Comparison of ENCODE assay signal across 21 mouse cellular contexts in genomic region chr2:128565904-128566303, GRCm38 (mm10). TPM values are rescaled to one million over a fixed set of nuclear protein-coding genes. Genes with fewer than 3 reads are reported as not detected.
DNase-seq lines count a peak whose midpoint lies in the region; ATAC-seq lines count a peak whose summit lies in the region.
"Had no signal": no experiment of that assay in that cellular context is flagged by ENCODE, and none has a peak within 500 bp of the region (broad histone marks: within the 10 kb centered on the region; RNA-seq: fewer than 3 reads in every experiment).

No protein-coding gene starts in this region.

- H3K4me2 ChIP-seq in lung, embryonic 15.5 days, result peak overlapping the region; percentile 6; the same call in 1 of the 2 replicates
- no peak overlapping the region for H3K4me2 ChIP-seq in stomach, embryonic 16.5 days (ENCODE audit: low read depth, low read length)
- no peak overlapping the region for H3K4me2 ChIP-seq in hindbrain, embryonic 11.5 days (replicated peaks; ENCODE audit: low read depth, low read length)
- H3K4me2 ChIP-seq: heart, embryonic 15.5 days; hindbrain, embryonic 14.5 days; limb, embryonic 12.5 days; midbrain, embryonic 12.5 days had no signal

- H3K4me1 ChIP-seq in lung, embryonic 15.5 days, result peaks cover 16% of the 10 kb centered on the region
- H3K4me1 ChIP-seq in stomach, embryonic 16.5 days (ENCODE audit: control insufficient read depth, insufficient read depth, low read length), result peaks cover 12% of the 10 kb centered on the region
- H3K4me1 ChIP-seq in hindbrain, embryonic 11.5 days (replicated peaks; ENCODE audit: control insufficient read depth, insufficient read depth, low read length), result no peaks in the 10 kb centered on the region
- H3K4me1 ChIP-seq: midbrain, embryonic 12.5 days had no signal

- no peaks in the 10 kb centered on the region for H3K36me3 ChIP-seq in lung, embryonic 15.5 days
- no peaks in the 10 kb centered on the region for H3K36me3 ChIP-seq in stomach, embryonic 16.5 days (ENCODE audit: control insufficient read depth, insufficient read depth, low read length)
- no peaks in the 10 kb centered on the region for H3K36me3 ChIP-seq in hindbrain, embryonic 11.5 days (ENCODE audit: control insufficient read depth, insufficient read depth, low read length)
- H3K36me3 ChIP-seq: heart, embryonic 15.5 days; limb, embryonic 12.5 days; midbrain, embryonic 12.5 days had no signal

- peak overlapping the region; percentile 38; the same call in 1 of the 2 replicates for H3K27ac ChIP-seq in lung, embryonic 15.5 days
- H3K27ac ChIP-seq in stomach, embryonic 16.5 days (ENCODE audit: low read length), result no peak overlapping the region
- no peak overlapping the region for H3K27ac ChIP-seq in hindbrain, embryonic 11.5 days (ENCODE audit: low read depth, low read length)
- H3K27ac ChIP-seq: heart, embryonic 15.5 days; hindbrain, embryonic 14.5 days; limb, embryonic 12.5 days; midbrain, embryonic 12.5 days had no signal

- peak; percentile 11 for DNase-seq in adrenal gland, adult 2 months
- no peak for DNase-seq in adrenal gland, postnatal 14 days
- DNase-seq in lung, postnatal 14 days, result no peak
- DNase-seq in forelimb bud, embryonic 11.5 days (ENCODE audit: low read depth, low spot score), result peak; percentile 17
- no peak for DNase-seq in hindbrain, embryonic 11.5 days (ENCODE audit: low spot score)
- DNase-seq in gastrocnemius, postnatal 10 days, result no peak
- DNase-seq: cerebellum, postnatal 36 days; kidney, postnatal 10 days; layer of hippocampus, postnatal 36 days; liver, postnatal 0 days; right cerebral cortex, postnatal 25 days; thymus, postnatal 14 days had no signal

- H3K27me3 ChIP-seq in lung, embryonic 15.5 days, result no peaks in the 10 kb centered on the region
- H3K27me3 ChIP-seq in stomach, embryonic 16.5 days (ENCODE audit: control insufficient read depth, insufficient read depth, low read length), result no peaks in the 10 kb centered on the region
- no peaks in the 10 kb centered on the region for H3K27me3 ChIP-seq in hindbrain, embryonic 11.5 days (ENCODE audit: control insufficient read depth, insufficient read depth, low read length)
- H3K27me3 ChIP-seq: heart, embryonic 15.5 days; limb, embryonic 12.5 days; midbrain, embryonic 12.5 days had no signal

- no peak overlapping the region for H3K9ac ChIP-seq in lung, embryonic 15.5 days
- H3K9ac ChIP-seq in stomach, embryonic 16.5 days (ENCODE audit: low read length), result no peak overlapping the region
- H3K9ac ChIP-seq in hindbrain, embryonic 11.5 days (ENCODE audit: low read depth, low read length), result no peak overlapping the region
- H3K9ac ChIP-seq: heart, embryonic 15.5 days; hindbrain, embryonic 14.5 days; limb, embryonic 12.5 days; liver, postnatal 0 days; midbrain, embryonic 12.5 days had no signal

- H3K4me3 ChIP-seq in lung, embryonic 15.5 days, result no peak overlapping the region
- H3K4me3 ChIP-seq in stomach, embryonic 16.5 days (replicated peaks; ENCODE audit: low read length), result no peak overlapping the region
- H3K4me3 ChIP-seq in hindbrain, embryonic 11.5 days (ENCODE audit: low read depth, low read length), result no peak overlapping the region
- H3K4me3 ChIP-seq: erythroblast, embryonic 14.5 days; heart, embryonic 15.5 days; limb, embryonic 12.5 days; midbrain, embryonic 12.5 days had no signal

- WGBS in lung, embryonic 15.5 days, result 33% methylated on average over 8 of the region's 8 CpGs
- 35% methylated on average over 8 of the region's 8 CpGs for WGBS in stomach, embryonic 16.5 days
- 63% methylated on average over 8 of the region's 8 CpGs for WGBS in hindbrain, embryonic 11.5 days

- peak; percentile 59; the same call in 1 of the 2 replicates for ATAC-seq in lung, embryonic 15.5 days (ENCODE audit: borderline replicate concordance, extremely low read depth, low FRiP score, low TSS enrichment)
- ATAC-seq in stomach, embryonic 16.5 days (ENCODE audit: insufficient read depth, low FRiP score), result peak; percentile 77; the same call in 1 of the 2 replicates
- no peak for ATAC-seq in hindbrain, embryonic 11.5 days (ENCODE audit: low FRiP score)

- no peaks in the 10 kb centered on the region for H3K9me3 ChIP-seq in lung, embryonic 15.5 days
- H3K9me3 ChIP-seq in stomach, embryonic 16.5 days (replicated peaks; ENCODE audit: control insufficient read depth, low read length), result no peaks in the 10 kb centered on the region
- no peaks in the 10 kb centered on the region for H3K9me3 ChIP-seq in hindbrain, embryonic 11.5 days (ENCODE audit: control insufficient read depth, low read length)
- H3K9me3 ChIP-seq: heart, embryonic 15.5 days had no signal

RNA-seq across cellular contexts. Expression of gene Spdye4c, which starts 25.1 kb away (rescaled TPM):
- not detected for total RNA-seq in adrenal gland, adult 2 months (2021)
- polyA plus RNA-seq in adrenal gland, adult 2 months (2012; rRNA removed), result not detected in 2 replicates
- total RNA-seq in adrenal gland, postnatal 14 days (2021), result not detected in 2 replicates
- polyA plus RNA-seq in lung, embryonic 15.5 days (2015; fragmentation: Nextera tagmentation; extraction: Ambion mirVana), result not detected in 2 replicates
- polyA plus RNA-seq in stomach, embryonic 16.5 days (2015; fragmentation: Nextera tagmentation; extraction: Ambion mirVana), result not detected in 2 replicates
- not detected in 2 replicates for polyA plus RNA-seq in hindbrain, embryonic 11.5 days (2014; fragmentation: Nextera tagmentation; extraction: Ambion mirVana)
- not detected for total RNA-seq in gastrocnemius, postnatal 10 days (2021)
- total RNA-seq: ES-E14; granulocyte monocyte progenitor cell, adult 5-6 weeks; layer of hippocampus, postnatal 36 days had no signal
- polyA plus RNA-seq: erythroblast, embryonic 14.5 days; heart, embryonic 15.5 days; hindbrain, embryonic 14.5 days; limb, embryonic 12.5 days; liver, postnatal 0 days; midbrain, embryonic 12.5 days had no signal

Comparison
In these comparisons a context has a peak if more than half of its experiments do, and no peak if none do; other contexts are left out.
1. DNase-seq: peak in adrenal gland, adult 2 months (single experiment) and forelimb bud, embryonic 11.5 days (single experiment); none in adrenal gland, postnatal 14 days (single experiment), lung, postnatal 14 days (single experiment), hindbrain, embryonic 11.5 days (single experiment) and gastrocnemius, postnatal 10 days (single experiment).